Mouse (Mus musculus): Measurements from ENCODE around the gene 1500011B03Rik. TPM values are rescaled to one million over a fixed set of nuclear protein-coding genes. Genes with fewer than 3 reads are reported as not detected.
A peak's percentile ranks its signal among the peaks of the same experiment; 100 is the strongest.
"Not testable (repeated sequence)": the region's sequence is repeated elsewhere in the genome, so short reads cannot be mapped to it uniquely, and the experiment has no call there.

1500011B03Rik gene
- 30.2 and 34.7 TPM in 2 replicates for polyA plus RNA-seq (2012; rRNA removed)

DNA sequence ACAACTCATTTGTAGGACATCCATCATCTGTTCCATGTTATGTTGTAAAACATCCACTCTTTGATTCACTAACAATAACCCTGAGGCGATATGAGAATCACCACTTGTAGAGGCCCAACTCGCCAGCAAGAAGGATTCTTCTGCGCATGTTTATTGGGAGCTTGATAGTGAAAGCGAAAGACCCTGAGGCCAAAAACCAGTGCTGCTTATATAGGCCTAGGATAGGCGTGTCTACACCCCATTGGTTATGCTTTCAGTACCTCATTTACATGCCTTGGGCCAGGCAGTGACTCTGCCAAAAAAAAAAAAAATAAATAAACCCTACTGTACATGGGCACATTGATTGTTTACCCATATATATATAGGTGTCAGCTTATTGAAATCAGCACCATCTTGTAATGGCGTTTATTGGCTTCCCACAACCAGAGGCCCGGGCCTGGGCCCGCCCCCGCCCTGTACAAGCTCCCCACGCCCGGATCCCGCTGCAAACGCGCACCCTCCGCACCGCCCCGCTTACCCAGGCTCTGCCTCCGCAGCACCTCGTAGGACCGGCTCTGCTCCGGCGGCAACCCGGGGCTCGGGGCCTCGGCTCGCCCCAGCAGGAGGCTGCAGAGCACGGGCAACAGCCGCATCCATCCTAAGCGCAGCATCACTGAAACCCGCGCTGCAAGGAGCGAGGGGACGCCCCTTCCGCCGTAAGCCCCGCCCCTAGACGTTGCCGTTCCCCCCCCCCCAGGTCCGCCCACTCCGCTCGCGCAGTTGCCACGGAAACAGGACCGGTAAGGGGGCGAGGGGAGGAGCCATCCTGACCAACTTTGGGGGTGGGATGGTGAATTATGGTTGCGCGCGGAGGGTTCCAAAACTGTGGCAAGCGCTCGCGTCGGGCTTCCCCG lies at the start of gene 1500011B03Rik:
Gene 1500011B03Rik, minus strand, starts transcription at position 673 of the 893 bp plus-strand sequence.
- no peak within 1 kb of the TSS for H3K27ac ChIP-seq (ENCODE audit: insufficient read depth, low read depth, low read length)

DNA sequence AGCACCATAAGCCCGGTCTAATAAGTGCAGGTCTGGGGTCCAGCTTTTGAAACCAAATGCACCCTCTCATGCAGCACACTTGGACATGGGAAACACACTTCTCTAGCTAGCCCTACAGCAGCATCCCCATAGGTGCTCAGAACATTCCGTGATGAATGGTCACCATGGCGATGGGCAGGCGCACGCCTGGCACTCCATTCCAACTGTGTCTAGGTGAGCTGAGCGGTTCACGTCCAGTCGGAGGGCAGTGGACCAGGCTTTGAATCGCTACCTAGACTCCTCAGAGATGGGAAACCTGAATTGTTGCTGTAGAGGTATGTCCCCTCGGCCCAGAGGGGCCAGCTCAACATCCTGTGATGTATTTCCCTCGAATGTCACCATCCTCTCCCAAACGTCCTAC lies 42.0 kb upstream of the 1500011B03Rik start:
- no peak for DNase-seq
- TF ChIP-seq CTCF (conservative IDR thresholded peaks at IDR 0.05; ENCODE audit: insufficient read depth, insufficient read length, low read depth, low read length) (no peak), POLR2A (IDR thresholded peaks at IDR 0.05; ENCODE audit: low read depth, low read length) (no peak)
- Histone ChIP-seq H3K27ac (ENCODE audit: insufficient read depth, low read depth, low read length) (no peak overlapping the region), H3K4me1 (ENCODE audit: control insufficient read depth, insufficient read depth, low read length) (peaks cover 3% of the 10 kb centered on the region; the same call in 1 of the 2 replicates), H3K27me3 (replicated peaks; ENCODE audit: control insufficient read depth, insufficient read depth, low read length) (no peaks in the 10 kb centered on the region), H3K4me3 (ENCODE audit: insufficient read depth, low read depth, low read length) (no peak overlapping the region), H3K36me3 (ENCODE audit: control insufficient read depth, insufficient read depth, low read length) (no peaks in the 10 kb centered on the region)
- 92% methylated on average over 12 of the region's 12 CpGs for WGBS

More for the DNA sequence above, at the start of gene 1500011B03Rik:
- 9% methylated on average over 53 of the region's 53 CpGs for WGBS
- DNase-seq: peak; percentile 63
- Histone ChIP-seq H3K36me3 (ENCODE audit: control insufficient read depth, insufficient read depth, low read length) (no peaks in the 10 kb centered on the region), H3K4me3 (ENCODE audit: insufficient read depth, low read depth, low read length) (peak within 1 kb of the TSS; percentile 59), H3K27me3 (replicated peaks; ENCODE audit: control insufficient read depth, insufficient read depth, low read length) (no peaks in the 10 kb centered on the region), H3K4me1 (ENCODE audit: control insufficient read depth, insufficient read depth, low read length) (no peaks in the 10 kb centered on the region)
- TF ChIP-seq POLR2A (IDR thresholded peaks at IDR 0.05; ENCODE audit: low read depth, low read length) (no peak), CTCF (conservative IDR thresholded peaks at IDR 0.05; ENCODE audit: insufficient read depth, insufficient read length, low read depth, low read length) (no peak)

DNA sequence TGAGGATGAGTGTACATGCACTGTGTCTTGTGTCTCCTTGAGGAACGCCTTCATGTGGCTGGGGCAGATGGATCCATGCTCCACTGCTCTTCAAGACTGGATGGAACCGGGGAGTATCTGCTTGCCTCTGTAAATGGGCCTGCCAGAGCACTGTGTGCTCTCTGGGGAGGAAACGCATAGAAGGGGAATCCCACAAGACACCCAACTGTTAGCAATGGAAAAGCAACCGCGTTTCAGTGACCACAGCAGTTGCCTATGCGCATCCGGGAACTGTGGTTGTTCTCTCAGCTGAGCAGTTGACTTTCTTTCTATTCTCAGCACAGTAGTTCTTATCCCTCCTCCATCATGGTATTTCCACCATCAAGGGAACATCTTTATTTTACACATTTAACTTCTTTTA lies 41.5 kb upstream of the 1500011B03Rik start:
- 77% methylated on average over 7 of the region's 7 CpGs for whole genome bisulfite sequencing
- no peaks in the 10 kb centered on the region for H3K27me3 ChIP-seq (replicated peaks; ENCODE audit: control insufficient read depth, insufficient read depth, low read length)
- H3K4me3 ChIP-seq (ENCODE audit: insufficient read depth, low read depth, low read length): no peak overlapping the region
- H3K27ac ChIP-seq (ENCODE audit: insufficient read depth, low read depth, low read length): no peak overlapping the region
- peaks cover 3% of the 10 kb centered on the region; the same call in 1 of the 2 replicates for H3K4me1 ChIP-seq (ENCODE audit: control insufficient read depth, insufficient read depth, low read length)
- DNase-seq: no peak
- no peak for TF ChIP-seq CTCF (conservative IDR thresholded peaks at IDR 0.05; ENCODE audit: insufficient read depth, insufficient read length, low read depth, low read length)
- TF ChIP-seq POLR2A (IDR thresholded peaks at IDR 0.05; ENCODE audit: low read depth, low read length): no peak
- H3K36me3 ChIP-seq (ENCODE audit: control insufficient read depth, insufficient read depth, low read length): no peaks in the 10 kb centered on the region

DNA sequence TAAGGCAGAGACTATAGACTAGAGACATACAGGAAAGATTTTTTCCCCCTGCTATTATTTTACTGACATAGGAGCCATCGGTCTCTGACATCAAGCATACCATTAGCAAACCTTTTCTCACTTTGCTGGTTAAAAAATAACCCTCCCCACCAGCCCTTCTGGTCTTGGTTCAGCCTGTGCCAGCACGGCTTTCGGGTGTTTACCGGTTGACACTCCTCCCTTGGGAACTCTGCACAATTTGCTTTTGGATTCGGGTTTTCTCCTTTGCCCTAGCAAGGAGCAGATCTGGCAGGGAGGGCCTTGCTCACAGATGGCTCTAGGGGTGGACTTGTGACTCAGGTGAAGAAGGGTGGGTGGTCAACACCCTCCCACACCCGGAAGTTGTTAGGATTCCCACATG lies 38.5 kb upstream of the 1500011B03Rik start:
- H3K4me3 ChIP-seq (ENCODE audit: insufficient read depth, low read depth, low read length): no peak overlapping the region
- WGBS: 28% methylated on average over 6 of the region's 6 CpGs

DNA sequence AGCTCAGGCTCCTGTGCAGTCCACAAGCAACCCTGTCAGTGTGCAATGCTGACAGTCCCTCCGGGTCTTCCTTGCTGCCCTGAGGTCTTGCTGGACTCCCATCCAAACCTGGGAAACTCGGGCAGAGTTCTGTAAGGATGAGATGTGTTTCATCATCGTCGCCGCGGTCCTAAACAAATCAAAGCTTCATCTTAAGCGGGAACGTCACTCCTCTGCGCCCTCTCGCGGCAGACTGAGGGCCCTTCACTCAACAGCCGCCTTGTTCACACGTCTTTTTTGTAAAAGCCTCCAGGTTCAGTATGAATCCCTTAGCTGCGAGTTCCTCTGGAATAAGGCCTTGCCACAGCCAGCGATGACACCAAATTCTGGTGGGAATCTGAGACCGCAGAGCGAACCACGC lies 36.0 kb upstream of the 1500011B03Rik start:
- Histone ChIP-seq H3K4me1 (ENCODE audit: control insufficient read depth, insufficient read depth, low read length) (peaks cover 3% of the 10 kb centered on the region; the same call in 1 of the 2 replicates), H3K27ac (ENCODE audit: insufficient read depth, low read depth, low read length) (no peak overlapping the region)

More for the DNA sequence above, 38.5 kb upstream of the 1500011B03Rik start:
- TF ChIP-seq CTCF (conservative IDR thresholded peaks at IDR 0.05; ENCODE audit: insufficient read depth, insufficient read length, low read depth, low read length) (no peak), POLR2A (IDR thresholded peaks at IDR 0.05; ENCODE audit: low read depth, low read length) (no peak)
- Histone ChIP-seq H3K27me3 (replicated peaks; ENCODE audit: control insufficient read depth, insufficient read depth, low read length) (no peaks in the 10 kb centered on the region), H3K36me3 (ENCODE audit: control insufficient read depth, insufficient read depth, low read length) (no peaks in the 10 kb centered on the region), H3K27ac (ENCODE audit: insufficient read depth, low read depth, low read length) (no peak overlapping the region), H3K4me1 (ENCODE audit: control insufficient read depth, insufficient read depth, low read length) (peaks cover 3% of the 10 kb centered on the region; the same call in 1 of the 2 replicates)
- peak; percentile 75 for DNase-seq

DNA sequence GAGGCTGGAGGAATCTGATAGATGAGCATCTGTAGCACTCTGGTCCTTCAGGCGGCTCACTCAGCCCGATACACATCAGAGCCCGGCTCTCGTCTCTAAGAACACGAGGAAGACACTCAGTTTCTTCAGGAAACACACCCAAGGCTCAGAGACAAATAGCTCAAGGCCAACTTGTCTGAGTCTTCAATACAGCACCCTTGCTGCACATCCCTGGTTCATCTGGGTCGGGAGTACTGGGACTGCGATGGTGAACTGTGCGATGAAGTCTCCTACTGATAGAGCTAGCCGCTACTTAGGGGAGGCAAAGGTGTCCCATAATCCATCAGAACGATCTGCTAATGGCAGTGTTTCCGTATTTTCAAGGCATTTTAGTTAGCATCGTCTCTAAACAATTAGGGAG lies 35.3 kb upstream of the 1500011B03Rik start, which contains the start of gene Gm9936:
Gene Gm9936, minus strand, starts transcription at position 101 of the 400 bp plus-strand sequence.
- Histone ChIP-seq H3K4me3 (ENCODE audit: insufficient read depth, low read depth, low read length) (no peak within 1 kb of the TSS), H3K36me3 (ENCODE audit: control insufficient read depth, insufficient read depth, low read length) (no peaks in the 10 kb centered on the region), H3K27me3 (replicated peaks; ENCODE audit: control insufficient read depth, insufficient read depth, low read length) (no peaks in the 10 kb centered on the region), H3K27ac (ENCODE audit: insufficient read depth, low read depth, low read length) (no peak within 1 kb of the TSS), H3K4me1 (ENCODE audit: control insufficient read depth, insufficient read depth, low read length) (peaks cover 3% of the 10 kb centered on the region; the same call in 1 of the 2 replicates)
- no peak for TF ChIP-seq POLR2A (IDR thresholded peaks at IDR 0.05; ENCODE audit: low read depth, low read length)
- TF ChIP-seq CTCF (conservative IDR thresholded peaks at IDR 0.05; ENCODE audit: insufficient read depth, insufficient read length, low read depth, low read length): no peak
- no peak for DNase-seq
- WGBS: 81% methylated on average over 12 of the region's 12 CpGs

More for the DNA sequence above, 36.0 kb upstream of the 1500011B03Rik start:
- 6% methylated on average over 18 of the region's 18 CpGs for WGBS
- no peak overlapping the region for H3K4me3 ChIP-seq (ENCODE audit: insufficient read depth, low read depth, low read length)
- no peaks in the 10 kb centered on the region for H3K36me3 ChIP-seq (ENCODE audit: control insufficient read depth, insufficient read depth, low read length)
- H3K27me3 ChIP-seq (replicated peaks; ENCODE audit: control insufficient read depth, insufficient read depth, low read length): no peaks in the 10 kb centered on the region
- TF ChIP-seq POLR2A (IDR thresholded peaks at IDR 0.05; ENCODE audit: low read depth, low read length) (no peak), CTCF (conservative IDR thresholded peaks at IDR 0.05; ENCODE audit: insufficient read depth, insufficient read length, low read depth, low read length) (peak; percentile 87)
- DNase-seq: peak; percentile 57

DNA sequence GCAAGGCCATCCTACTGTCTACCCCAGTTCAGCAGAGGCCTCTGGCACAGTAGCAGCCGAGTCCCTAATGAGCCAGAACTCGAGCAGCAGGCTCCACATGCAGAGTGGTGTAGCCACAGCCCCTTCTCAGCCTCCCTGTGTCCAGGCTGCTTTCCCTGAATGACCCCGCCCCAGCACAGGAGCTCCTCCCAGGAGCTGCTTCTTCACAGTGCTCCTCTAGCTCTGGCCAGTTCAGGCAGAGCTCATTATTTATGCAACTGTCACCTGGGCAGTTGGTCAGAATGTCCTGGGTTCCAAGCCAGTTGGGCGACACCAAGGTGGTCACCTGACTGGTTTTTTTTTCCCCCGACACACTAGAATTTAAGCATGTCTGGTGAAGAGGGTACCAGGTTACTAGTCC lies 30.1 kb upstream of the 1500011B03Rik start, which contains the start of gene 4930519G04Rik:
Gene 4930519G04Rik, plus strand, starts transcription at position 301 of the 400 bp plus-strand sequence.
- H3K27me3 ChIP-seq (replicated peaks; ENCODE audit: control insufficient read depth, insufficient read depth, low read length); H3K27ac ChIP-seq (ENCODE audit: insufficient read depth, low read depth, low read length); H3K36me3 ChIP-seq (ENCODE audit: control insufficient read depth, insufficient read depth, low read length); H3K4me3 ChIP-seq (ENCODE audit: insufficient read depth, low read depth, low read length); H3K4me1 ChIP-seq (ENCODE audit: control insufficient read depth, insufficient read depth, low read length); DNase-seq: not testable (repeated sequence)
- WGBS: 91% methylated on average over 3 of the region's 5 CpGs
